Mouse (Mus musculus): ENCODE data around the gene Hadhb.

DNA sequence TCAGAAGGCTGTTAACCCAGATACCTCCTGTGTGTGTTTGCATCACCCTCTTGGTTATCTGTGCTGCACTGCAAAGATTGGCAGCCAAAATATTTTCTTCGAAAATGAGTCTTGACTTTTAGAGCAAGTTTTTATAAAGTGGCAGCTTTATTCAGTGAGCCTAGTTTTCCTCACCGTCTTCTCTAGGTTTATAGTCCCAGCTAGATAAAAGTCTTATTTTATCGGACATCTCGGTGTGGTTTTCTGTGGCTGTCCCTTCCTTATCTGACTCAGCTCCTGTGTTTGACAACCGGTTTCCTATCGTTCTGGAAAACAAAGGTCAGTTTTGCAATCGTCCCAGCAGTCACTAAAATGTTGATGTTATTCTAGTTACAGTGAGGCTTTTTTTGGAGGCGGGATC, 78.9 kb downstream of the Hadhb start:
- TF ChIP-seq CTCF (IDR thresholded peaks at IDR 0.05; ENCODE audit: low read depth, low read length): no peak
- no peak for TF ChIP-seq GATA1 (IDR thresholded peaks at IDR 0.05; ENCODE audit: borderline replicate concordance, low read length)
- TF ChIP-seq TAL1 (conservative IDR thresholded peaks at IDR 0.05; ENCODE audit: low read depth, low read length): no peak

All from G1E (cell line).